Mouse (Mus musculus): ENCODE measurements around the gene Nodal.

GRCm38 (mm10) chr10:61465009-61465408 is 47.2 kb downstream of the Nodal start:
- no peak for TF ChIP-seq RAD21 (IDR thresholded peaks at IDR 0.05; ENCODE audit: low read depth, low read length)
- TF ChIP-seq CHD2 (IDR thresholded peaks at IDR 0.05; ENCODE audit: low read length): no peak
- no peak for TF ChIP-seq ZMIZ1 (IDR thresholded peaks at IDR 0.05; ENCODE audit: low read depth, low read length)
- no peak for TF ChIP-seq GATA1 (IDR thresholded peaks at IDR 0.05; ENCODE audit: low read depth, low read length)
- no peak for TF ChIP-seq MYB (IDR thresholded peaks at IDR 0.05; ENCODE audit: low read depth, low read length)
- TF ChIP-seq CTCF (IDR thresholded peaks at IDR 0.05 in 2 of 3, conservative IDR thresholded peaks at IDR 0.05 in 1 of 3; ENCODE audit: control insufficient read depth in 1 of 3, insufficient read depth in 1 of 3, low read depth in 2 of 3, low read length in 3 of 3, poor library complexity in 1 of 3, severe bottlenecking in 1 of 3): no peak
- TF ChIP-seq E2F4 (IDR thresholded peaks at IDR 0.05; ENCODE audit: borderline replicate concordance, low read depth, low read length): no peak
- TF ChIP-seq HCFC1 (IDR thresholded peaks at IDR 0.05; ENCODE audit: low read depth, low read length): no peak
- no peak for TF ChIP-seq POLR2A (IDR thresholded peaks at IDR 0.05; ENCODE audit: control insufficient read depth in 1 of 2, insufficient read depth in 1 of 2, low read depth in 1 of 2, low read length in 2 of 2, poor library complexity in 1 of 2)
- TF ChIP-seq CHD1 (IDR thresholded peaks at IDR 0.05; ENCODE audit: low read depth, low read length): no peak
- TF ChIP-seq ZKSCAN1 (IDR thresholded peaks at IDR 0.05; ENCODE audit: low read depth, low read length): no peak

All from MEL (cell line).